9 mouse cellular contexts compared by ENCODE assay signal in genomic region chr4:150009587-150009930, GRCm38 (mm10). TPM values are rescaled to one million over a fixed set of nuclear protein-coding genes. Genes with fewer than 3 reads are reported as not detected.
A peak's percentile ranks its signal among the peaks of the same experiment; 100 is the strongest.
DNase-seq lines count a peak whose midpoint lies in the region; ATAC-seq and TF ChIP-seq lines count a peak whose summit lies in the region.
"Had no signal": no experiment of that assay in that cellular context is flagged by ENCODE, and none has a peak within 500 bp of the region (broad histone marks: within the 10 kb centered on the region; RNA-seq: fewer than 3 reads in every experiment).

No protein-coding gene starts in this region.

- H3K4me2 ChIP-seq in midbrain, embryonic 12.5 days (replicated peaks) = peak overlapping the region; percentile 83; the same call in 1 of the 2 replicates
- H3K4me2 ChIP-seq in midbrain, postnatal 0 days (ENCODE audit: low read depth, low read length, poor library complexity, severe bottlenecking) = no peak overlapping the region
- H3K4me2 ChIP-seq in limb, embryonic 12.5 days = peak overlapping the region; percentile 75
- H3K4me2 ChIP-seq in stomach, embryonic 16.5 days (ENCODE audit: low read depth, low read length) = peak overlapping the region; percentile 81

- H3K27me3 ChIP-seq in midbrain, embryonic 12.5 days = peaks cover 21% of the 10 kb centered on the region
- H3K27me3 ChIP-seq in midbrain, postnatal 0 days (ENCODE audit: insufficient read depth, low read length) = no peaks in the 10 kb centered on the region
- no peaks in the 10 kb centered on the region for H3K27me3 ChIP-seq in limb, embryonic 12.5 days
- no peaks in the 10 kb centered on the region for H3K27me3 ChIP-seq in stomach, embryonic 16.5 days (ENCODE audit: control insufficient read depth, insufficient read depth, low read length)

- DNase-seq in heart, adult 11 months = peak; percentile 94
- DNase-seq in heart, adult 18-20 months = no peak
- no peak for DNase-seq in midbrain, postnatal 0 days (ENCODE audit: low spot score)
- no peak for DNase-seq in layer of hippocampus, adult 9-10 months (ENCODE audit: low spot score)
- DNase-seq in layer of hippocampus, adult 11-12 months (ENCODE audit: low spot score) = no peak

- H3K9ac ChIP-seq in midbrain, embryonic 12.5 days (replicated peaks) = no peak overlapping the region
- H3K9ac ChIP-seq in midbrain, postnatal 0 days (replicated peaks; ENCODE audit: low read length, poor library complexity, severe bottlenecking) = no peak overlapping the region
- H3K9ac ChIP-seq in limb, embryonic 12.5 days (replicated peaks) = no peak overlapping the region
- no peak overlapping the region for H3K9ac ChIP-seq in stomach, embryonic 16.5 days (ENCODE audit: low read length)

- H3K4me3 ChIP-seq in midbrain, embryonic 12.5 days = no peak overlapping the region
- no peak overlapping the region for H3K4me3 ChIP-seq in midbrain, postnatal 0 days (ENCODE audit: low read depth, low read length)
- no peak overlapping the region for H3K4me3 ChIP-seq in limb, embryonic 12.5 days (replicated peaks)
- H3K4me3 ChIP-seq in stomach, embryonic 16.5 days (replicated peaks; ENCODE audit: low read length) = no peak overlapping the region

- WGBS in midbrain, embryonic 12.5 days = 81% methylated on average over 6 of the region's 6 CpGs
- 74% methylated on average over 6 of the region's 6 CpGs for WGBS in midbrain, postnatal 0 days
- 82% methylated on average over 6 of the region's 6 CpGs for WGBS in limb, embryonic 12.5 days
- WGBS in stomach, embryonic 16.5 days = 83% methylated on average over 6 of the region's 6 CpGs

- peaks cover 6% of the 10 kb centered on the region; the same call in 1 of the 2 replicates for H3K4me1 ChIP-seq in midbrain, embryonic 12.5 days
- peaks cover 2% of the 10 kb centered on the region; the same call in 1 of the 2 replicates for H3K4me1 ChIP-seq in midbrain, postnatal 0 days (ENCODE audit: insufficient read depth, low read length)
- H3K4me1 ChIP-seq in limb, embryonic 12.5 days (replicated peaks) = peaks cover 16% of the 10 kb centered on the region
- H3K4me1 ChIP-seq in stomach, embryonic 16.5 days (ENCODE audit: control insufficient read depth, insufficient read depth, low read length) = peaks cover 24% of the 10 kb centered on the region

- no peak overlapping the region for H3K27ac ChIP-seq in midbrain, embryonic 12.5 days (replicated peaks)
- no peak overlapping the region for H3K27ac ChIP-seq in midbrain, postnatal 0 days (ENCODE audit: low read depth, low read length)
- no peak overlapping the region for H3K27ac ChIP-seq in limb, embryonic 12.5 days
- peak overlapping the region; percentile 96; the same call in 1 of the 2 replicates for H3K27ac ChIP-seq in stomach, embryonic 16.5 days (ENCODE audit: low read length)

- no peak for TF ChIP-seq CTCF in midbrain, postnatal 0 days (IDR thresholded peaks at IDR 0.05)

- ATAC-seq in midbrain, embryonic 12.5 days (ENCODE audit: low FRiP score, low read depth) = no peak
- no peak for ATAC-seq in midbrain, postnatal 0 days (ENCODE audit: low FRiP score)
- ATAC-seq in limb, embryonic 12.5 days (ENCODE audit: insufficient number of reproducible peaks, insufficient read depth, low FRiP score, low TSS enrichment, low read depth) = 0 out of 2 replicates have a peak, but pooled peaks have one; percentile 0
- no peak for ATAC-seq in stomach, embryonic 16.5 days (ENCODE audit: insufficient read depth, low FRiP score)

- H3K9me3 ChIP-seq in midbrain, embryonic 12.5 days = no peaks in the 10 kb centered on the region
- no peaks in the 10 kb centered on the region for H3K9me3 ChIP-seq in midbrain, postnatal 0 days (ENCODE audit: low read length)
- H3K9me3 ChIP-seq in limb, embryonic 12.5 days = no peaks in the 10 kb centered on the region
- H3K9me3 ChIP-seq in stomach, embryonic 16.5 days (replicated peaks; ENCODE audit: control insufficient read depth, low read length) = no peaks in the 10 kb centered on the region

- H3K36me3 ChIP-seq in midbrain, embryonic 12.5 days = no peaks in the 10 kb centered on the region
- no peaks in the 10 kb centered on the region for H3K36me3 ChIP-seq in midbrain, postnatal 0 days (ENCODE audit: insufficient read depth, low read length)
- no peaks in the 10 kb centered on the region for H3K36me3 ChIP-seq in limb, embryonic 12.5 days
- no peaks in the 10 kb centered on the region for H3K36me3 ChIP-seq in stomach, embryonic 16.5 days (ENCODE audit: control insufficient read depth, insufficient read depth, low read length)

RNA-seq across cellular contexts. Expression of gene H6pd, which starts 0.7 kb away (rescaled TPM):
- 10 to 100 TPM; 35.4 to 48.7 TPM for total RNA-seq in heart, adult 18-20 months (2021)
- polyA plus RNA-seq in midbrain, embryonic 12.5 days (2016; fragmentation: Nextera tagmentation; extraction: Ambion mirVana) = 2.9 and 4.1 TPM in 2 replicates
- 12.6 and 13.6 TPM in 2 replicates for total RNA-seq in midbrain, postnatal 0 days (2014; rRNA removed)
- 3.2 and 3.7 TPM in 2 replicates for polyA plus RNA-seq in midbrain, postnatal 0 days (2015; fragmentation: Nextera tagmentation; extraction: Ambion mirVana)
- polyA plus RNA-seq in limb, embryonic 12.5 days (2016; fragmentation: Nextera tagmentation; extraction: Ambion mirVana) = 7.0 and 10.0 TPM in 2 replicates
- polyA plus RNA-seq in stomach, embryonic 16.5 days (2015; fragmentation: Nextera tagmentation; extraction: Ambion mirVana) = 14.9 and 15.2 TPM in 2 replicates

RNA-seq across cellular contexts. Expression of gene Spsb1, which starts 54.7 kb away (rescaled TPM):
- total RNA-seq in heart, adult 18-20 months (2021) = 10 to 100 TPM; 34.1 to 41.4 TPM
- 8.0 and 11.8 TPM in 2 replicates for polyA plus RNA-seq in midbrain, embryonic 12.5 days (2016; fragmentation: Nextera tagmentation; extraction: Ambion mirVana)
- total RNA-seq in midbrain, postnatal 0 days (2014; rRNA removed) = 6.2 and 13.6 TPM in 2 replicates
- polyA plus RNA-seq in midbrain, postnatal 0 days (2015; fragmentation: Nextera tagmentation; extraction: Ambion mirVana) = 4.4 and 4.7 TPM in 2 replicates
- polyA plus RNA-seq in limb, embryonic 12.5 days (2016; fragmentation: Nextera tagmentation; extraction: Ambion mirVana) = 17.7 and 19.1 TPM in 2 replicates
- 14.6 and 17.0 TPM in 2 replicates for polyA plus RNA-seq in stomach, embryonic 16.5 days (2015; fragmentation: Nextera tagmentation; extraction: Ambion mirVana)
- total RNA-seq: common myeloid progenitor, adult 5-6 weeks had no signal
